Mouse (Mus musculus): ENCODE data around the gene Pde8b.

DNA sequence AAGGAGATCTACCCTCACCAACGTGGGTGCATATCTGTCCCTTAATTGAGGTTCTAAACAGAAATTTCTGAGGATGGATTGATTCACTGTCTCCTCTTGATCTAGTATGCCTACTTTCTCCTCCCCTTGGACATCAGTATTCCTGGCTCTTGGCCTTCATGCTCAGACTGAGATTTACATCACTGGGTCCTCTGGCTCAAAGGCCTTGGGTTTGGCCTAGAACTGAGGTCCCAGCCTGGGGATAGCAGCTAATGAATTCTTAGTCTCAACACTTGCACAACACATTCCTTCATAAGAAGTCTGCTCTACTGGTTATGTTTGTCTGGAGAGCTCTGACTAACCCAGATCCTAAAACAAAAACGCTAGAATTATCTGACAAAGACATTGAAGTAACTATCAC lies 61.0 kb downstream of the Pde8b start:
- TF ChIP-seq MYOG (IDR thresholded peaks at IDR 0.05; ENCODE audit: control insufficient read depth, extremely low read depth, insufficient read length) (no peak), CTCF (IDR thresholded peaks at IDR 0.05; ENCODE audit: control insufficient read depth, insufficient read depth, insufficient read length) (no peak), MAX (IDR thresholded peaks at IDR 0.05) (no peak), USF1 (IDR thresholded peaks at IDR 0.05; ENCODE audit: low read depth) (no peak)

Measured in C2C12 (cell line).